Mouse (Mus musculus) Patski (cell line): ENCODE measurements around the gene Gmds. TPM values are rescaled to one million over a fixed set of nuclear protein-coding genes. Genes with fewer than 3 reads are reported as not detected.

Experiments used
- ATAC-seq: fragments of 100-300 bp; one replicate; pipeline ENCODE4 v1.8.0; 2021
- CTCF ChIA-PET: fragments of 350-600 bp; sonication (Branson Sonifier 250); formaldehyde crosslinking; loops from one replicate; lab custom pipeline; 2022; ENCODE audit warnings: inconsistent platforms; lab: Charles Lee
- POLR2A ChIA-PET: fragments of 350-600 bp; sonication (Branson Sonifier 250); formaldehyde crosslinking; loops from one replicate; lab custom pipeline; 2022; ENCODE audit warnings: antibody characterized with exemption, inconsistent platforms; lab: Charles Lee
- DNase-seq: peaks from one replicate; pipeline ENCODE4 v3.0.0-alpha.2; 2011; ENCODE audit warnings: low read depth, low spot score
- H3K27me3 ChIP-seq: fragments of 371-371 bp; one replicate; pipeline ENCODE4 v1.5.1; 2021
- CTCF ChIP-seq: fragments of 100-300 bp; IDR thresholded peaks from one replicate; pipeline ENCODE4 v1.5.1; 2021
- in situ Hi-C: fragments of 300-500 bp; cut with MboI; formaldehyde crosslinking; loops from 3 replicates; pipeline ENCODE4 v1.11.1; 2018; ENCODE audit warnings: low pct_unique_long_range_greater_than_20kb, mixed read lengths
- polyA plus RNA-seq: library from polyadenylated mRNA; unstranded; gene quantifications from one replicate; pipeline ENCODE4 v1.2.3, GENCODE M21; 2021

Gene Gmds
- polyA plus RNA-seq, 1 experiment from 2014 or later = 53.3 TPM

- TF ChIP-seq CTCF = no peak
Observed at GRCm38 (mm10) chr13:32115468-32115867, 223.1 kb downstream of the Gmds start.

GRCm38 (mm10) chr13:32113875-32114274 is 224.7 kb downstream of the Gmds start:
- ChIA-PET CTCF (interaction anchor here (1.1 kb wide), 1 partner anchor 16 kb away, joined by 4 read pairs; no protein-coding TSS in a partner anchor), POLR2A (no interaction called here)
- DNase-seq = no peak
- ATAC-seq = no peak
- no peak for TF ChIP-seq CTCF
- no peaks in the 10 kb centered on the region for H3K27me3 ChIP-seq
- in situ Hi-C loops = no loop called here

More at GRCm38 (mm10) chr13:32115468-32115867, 223.1 kb downstream of the Gmds start:
- no peaks in the 10 kb centered on the region for H3K27me3 ChIP-seq
- ATAC-seq (no peak), DNase-seq (no peak)
- CTCF ChIA-PET = no interaction called here
- POLR2A ChIA-PET = no interaction called here
- in situ Hi-C loops = no loop called here

GRCm38 (mm10) chr13:32088303-32088977 is 250.1 kb downstream of the Gmds start:
- ChIA-PET CTCF (no interaction called here), POLR2A (interaction anchor here (0.6 kb wide), 1 partner anchor 1837 kb away, joined by 5 read pairs; no protein-coding TSS in a partner anchor)
- H3K27me3 ChIP-seq = no peaks in the 10 kb centered on the region
- no peak for DNase-seq
- ATAC-seq = no peak
- no peak for TF ChIP-seq CTCF
- in situ Hi-C loops = no loop called here

- no peak for ATAC-seq
- ChIA-PET CTCF (no interaction called here), POLR2A (no interaction called here)
Observed at GRCm38 (mm10) chr13:32080520-32081249, 257.9 kb downstream of the Gmds start.

GRCm38 (mm10) chr13:32073630-32074029 is 264.9 kb downstream of the Gmds start:
- no peak for TF ChIP-seq CTCF
- in situ Hi-C loops = no loop called here
- DNase-seq = no peak
- H3K27me3 ChIP-seq = no peaks in the 10 kb centered on the region
- CTCF ChIA-PET = interaction anchor here (1.3 kb wide), 1 partner anchor 11 kb away, joined by 4 read pairs; no protein-coding TSS in a partner anchor
- POLR2A ChIA-PET = interaction anchor here (1.1 kb wide), 1 partner anchor 49 kb away, joined by 4 read pairs; no protein-coding TSS in a partner anchor
- no peak for ATAC-seq

More at GRCm38 (mm10) chr13:32080520-32081249, 257.9 kb downstream of the Gmds start:
- in situ Hi-C loops = no loop called here
- no peaks in the 10 kb centered on the region for H3K27me3 ChIP-seq
- no peak for DNase-seq
- no peak for TF ChIP-seq CTCF

GRCm38 (mm10) chr13:32055321-32055720 is 283.2 kb downstream of the Gmds start:
- no peak for DNase-seq
- in situ Hi-C loops = no loop called here
- no peaks in the 10 kb centered on the region for H3K27me3 ChIP-seq
- ChIA-PET POLR2A (no interaction called here), CTCF (interaction anchor here (1.0 kb wide), 1 partner anchor 30 kb away, joined by 4 read pairs; no protein-coding TSS in a partner anchor)
- TF ChIP-seq CTCF = no peak
- ATAC-seq = no peak

GRCm38 (mm10) chr13:32053587-32053986 is 285.0 kb downstream of the Gmds start:
- in situ Hi-C loops = no loop called here
- no peak for TF ChIP-seq CTCF
- POLR2A ChIA-PET = interaction anchor here (0.6 kb wide), 1 partner anchor 234 kb away, joined by 3 read pairs; no protein-coding TSS in a partner anchor
- no peak for DNase-seq
- ATAC-seq = no peak
- no peaks in the 10 kb centered on the region for H3K27me3 ChIP-seq
- CTCF ChIA-PET = no interaction called here

- no peak for TF ChIP-seq CTCF
- ChIA-PET CTCF (no interaction called here), POLR2A (no interaction called here)
- no peak for DNase-seq
- in situ Hi-C loops = no loop called here
- no peaks in the 10 kb centered on the region for H3K27me3 ChIP-seq
- ATAC-seq = no peak
Observed at GRCm38 (mm10) chr13:32047980-32048959, 290.3 kb downstream of the Gmds start.

GRCm38 (mm10) chr13:32046961-32047360 is 291.6 kb downstream of the Gmds start:
- no peak for ATAC-seq
- POLR2A ChIA-PET = no interaction called here
- no peak for TF ChIP-seq CTCF
- DNase-seq = no peak
- CTCF ChIA-PET = no interaction called here
- H3K27me3 ChIP-seq = no peaks in the 10 kb centered on the region
- in situ Hi-C loops = no loop called here

- in situ Hi-C loops = no loop called here
- no peaks in the 10 kb centered on the region for H3K27me3 ChIP-seq
- no peak for DNase-seq
- POLR2A ChIA-PET = interaction anchor here (1.1 kb wide), 1 partner anchor 83 kb away, joined by 9 read pairs; no protein-coding TSS in a partner anchor
- CTCF ChIA-PET = interaction anchor here (1.3 to 1.4 kb wide), 2 partner anchors 9 to 13 kb away, joined by 3 read pairs; no protein-coding TSS in a partner anchor
- TF ChIP-seq CTCF = no peak
- no peak for ATAC-seq
Observed at GRCm38 (mm10) chr13:32042748-32043147, 295.8 kb downstream of the Gmds start.
